Mouse (Mus musculus) right cerebral cortex, postnatal 10 days (tissue): ENCODE results near the gene Nphp3.

Experiments
- DNase-seq, 2 experiments: peaks; one replicate each; pipeline ENCODE4 v3.0.0; 2021; ENCODE audit warnings: low spot score in 2 of 2

The Nphp3 gene

GRCm38 (mm10) chr9:104001921-104002859 is at the start of gene Nphp3:
Nphp3 (plus strand) TSS chr9:104002544.
- peak; percentile 99 to 100 for DNase-seq

GRCm38 (mm10) chr9:103958722-103959121 is 43.6 kb upstream of the Nphp3 start:
- no peak for DNase-seq

GRCm38 (mm10) chr9:103959989-103960388 is 42.4 kb upstream of the Nphp3 start:
- peak; percentile 32 for DNase-seq

- peak in 1 of 2 experiments; percentile 78 for DNase-seq
Measured at GRCm38 (mm10) chr9:103996496-103996895, 5.8 kb upstream of the Nphp3 start.

GRCm38 (mm10) chr9:104000601-104001000 is 1.7 kb upstream of the Nphp3 start:
- no peak for DNase-seq

- DNase-seq, result peak; percentile 84 to 87
Measured at GRCm38 (mm10) chr9:104002913-104003330, 578 bp downstream of the Nphp3 start.

GRCm38 (mm10) chr9:104014526-104014925 is 12.2 kb downstream of the Nphp3 start:
- DNase-seq, result peak in 1 of 2 experiments; percentile 44

GRCm38 (mm10) chr9:104021026-104021425 is 18.7 kb downstream of the Nphp3 start:
- no peak for DNase-seq

GRCm38 (mm10) chr9:104027186-104027585 is 24.8 kb downstream of the Nphp3 start:
- no peak for DNase-seq

- peak in 1 of 2 experiments; percentile 31 for DNase-seq
Measured at GRCm38 (mm10) chr9:104029861-104030260, 27.5 kb downstream of the Nphp3 start.

GRCm38 (mm10) chr9:104034231-104034630 is 31.9 kb downstream of the Nphp3 start:
- DNase-seq, result no peak

- DNase-seq, result no peak
Measured at GRCm38 (mm10) chr9:104034718-104035117, 32.4 kb downstream of the Nphp3 start.

- DNase-seq, result peak; percentile 70 to 78
Measured at GRCm38 (mm10) chr9:104035261-104036015, 33.1 kb downstream of the Nphp3 start.

- DNase-seq, result no peak
Measured at GRCm38 (mm10) chr9:104038266-104038665, 35.9 kb downstream of the Nphp3 start.

GRCm38 (mm10) chr9:104039031-104039695 is 36.8 kb downstream of the Nphp3 start:
- no peak for DNase-seq

GRCm38 (mm10) chr9:104039742-104040141 is 37.4 kb downstream of the Nphp3 start:
- DNase-seq, result no peak

GRCm38 (mm10) chr9:104040362-104040761 is 38.0 kb downstream of the Nphp3 start, which contains the start of gene Gm28305:
Gm28305 (plus strand) TSS chr9:104040662.
- no peak for DNase-seq

- DNase-seq, result no peak
Measured at GRCm38 (mm10) chr9:104043676-104044075, 41.3 kb downstream of the Nphp3 start.

GRCm38 (mm10) chr9:104051028-104051427 is 48.7 kb downstream of the Nphp3 start:
- DNase-seq, result no peak

GRCm38 (mm10) chr9:104062430-104063243 is 60.3 kb downstream of the Nphp3 start, which contains the start of gene Uba5:
Uba5 (minus strand) TSS chr9:104063134.
- peak; percentile 79 to 85 for DNase-seq
